Mouse (Mus musculus) forebrain, postnatal 0 days (tissue): ENCODE measurements around the gene Sox5. TPM values are rescaled to one million over a fixed set of nuclear protein-coding genes. Genes with fewer than 3 reads are reported as not detected.
A peak's percentile ranks its signal among the peaks of the same experiment; 100 is the strongest.

Experiments used
- ATAC-seq: fragments of 200-750 bp; cut with Nextera tagmentation; 2 replicates; pipeline ENCODE4 v1.8.0; 2017; ENCODE audit warnings: mild to moderate bottlenecking, moderate library complexity
- DNase-seq: peaks from one replicate; pipeline ENCODE4 v3.0.0-alpha.2; 2015
- H3K27ac ChIP-seq: fragments of 300-500 bp; sonication (generic); 2 replicates; pipeline ENCODE4 v1.5.1; 2014; ENCODE audit warnings: low read depth, mild to moderate bottlenecking, antibody characterized with exemption, low read length, moderate library complexity, mixed read lengths
- H3K27me3 ChIP-seq: fragments of 300-500 bp; sonication (generic); 2 replicates; pipeline ENCODE4 v1.6.1; 2014; ENCODE audit warnings: mild to moderate bottlenecking, low read length, mixed read lengths; ENCODE audit not compliant: insufficient read depth
- H3K36me3 ChIP-seq: fragments of 300-500 bp; sonication (generic); 2 replicates; pipeline ENCODE4 v1.6.1; 2014; ENCODE audit warnings: mild to moderate bottlenecking, moderate library complexity; ENCODE audit not compliant: insufficient read depth
- H3K4me1 ChIP-seq: fragments of 300-500 bp; sonication (generic); 2 replicates; pipeline ENCODE4 v1.6.1; 2014; ENCODE audit warnings: antibody characterized with exemption; ENCODE audit not compliant: insufficient read depth
- H3K4me2 ChIP-seq: fragments of 300-500 bp; sonication (generic); 2 replicates; pipeline ENCODE4 v1.6.1; 2014; ENCODE audit warnings: low read depth, mild to moderate bottlenecking, moderate library complexity
- H3K4me3 ChIP-seq: fragments of 300-500 bp; sonication (generic); 2 replicates; pipeline ENCODE4 v1.5.1; 2014; ENCODE audit warnings: low read depth, low read length, mixed read lengths
- H3K9ac ChIP-seq: fragments of 300-500 bp; sonication (generic); 2 replicates; pipeline ENCODE4 v1.6.1; 2014; ENCODE audit warnings: mild to moderate bottlenecking
- H3K9me3 ChIP-seq: fragments of 300-500 bp; sonication (generic); 2 replicates; pipeline ENCODE4 v1.6.1; 2016; ENCODE audit warnings: low read length
- CTCF ChIP-seq: sonication (generic); IDR thresholded peaks from 2 replicates; pipeline ENCODE4 v1.5.1; 2016; ENCODE audit warnings: antibody characterized with exemption, control low read depth, low read depth
- WGBS: fragments of 180-500 bp; shearing (Covaris S2); extraction: QIAGEN DNeasy Blood & Tissue Kit; methylation state at CpG from one replicate; pipeline ENCODE4 v1.1.7; 2014; 5-methylcytosine and 5-hydroxymethylcytosine counted together
- polyA plus RNA-seq: library from polyadenylated mRNA; unstranded; fragments of >200 nt; fragmentation: Nextera tagmentation; extraction: Ambion mirVana; gene quantifications from 2 replicates; pipeline ENCODE4 v1.2.1, GENCODE M21; 2015
- total RNA-seq: library from RNA; depleted of rRNA; stranded (reverse); fragments of >200 nt; gene quantifications from 2 replicates; pipeline ENCODE4 v1.2.3, GENCODE M21; 2014

Gene Sox5
- total and polyA plus RNA-seq, 2 experiments from 2014 or later, result 31.6 to 62.8 TPM

- Histone ChIP-seq H3K27ac (no peak overlapping the region), H3K4me2 (no peak overlapping the region), H3K4me3 (no peak overlapping the region), H3K4me1 (no peaks in the 10 kb centered on the region), H3K36me3 (no peaks in the 10 kb centered on the region), H3K9me3 (no peaks in the 10 kb centered on the region), H3K9ac (no peak overlapping the region), H3K27me3 (no peaks in the 10 kb centered on the region)
- DNase-seq (no peak), ATAC-seq (no peak)
- 94% methylated on average over 5 of the region's 5 CpGs for WGBS
- TF ChIP-seq CTCF, result peak; percentile 46
Measured at GRCm38 (mm10) chr6:144498177-144498576, 283.6 kb downstream of the Sox5 start.

GRCm38 (mm10) chr6:144491761-144492415 lies 289.9 kb downstream of the Sox5 start:
- Histone ChIP-seq H3K27ac (no peak overlapping the region), H3K36me3 (no peaks in the 10 kb centered on the region), H3K4me2 (no peak overlapping the region), H3K27me3 (no peaks in the 10 kb centered on the region), H3K9me3 (0 out of 2 replicates have a peak, but pooled peaks cover 3% of the 10 kb centered on the region), H3K4me1 (no peaks in the 10 kb centered on the region), H3K4me3 (no peak overlapping the region), H3K9ac (no peak overlapping the region)
- WGBS, result 83% methylated on average over 11 of the region's 11 CpGs
- ATAC-seq (no peak), DNase-seq (no peak)
- TF ChIP-seq CTCF, result no peak

- no peak for TF ChIP-seq CTCF
- 0 out of 2 replicates have a peak, but pooled peaks cover 4% of the 10 kb centered on the region for H3K9me3 ChIP-seq
- DNase-seq (no peak), ATAC-seq (no peak)
- no peak overlapping the region for H3K27ac ChIP-seq
- H3K9ac ChIP-seq, result no peak overlapping the region
- H3K36me3 ChIP-seq, result no peaks in the 10 kb centered on the region
- 97% methylated on average over 5 of the region's 5 CpGs for WGBS
- H3K27me3 ChIP-seq, result no peaks in the 10 kb centered on the region
- H3K4me3 ChIP-seq, result no peak overlapping the region
- no peaks in the 10 kb centered on the region for H3K4me1 ChIP-seq
- no peak overlapping the region for H3K4me2 ChIP-seq
Measured at GRCm38 (mm10) chr6:144490896-144491295, 290.9 kb downstream of the Sox5 start.

DNA sequence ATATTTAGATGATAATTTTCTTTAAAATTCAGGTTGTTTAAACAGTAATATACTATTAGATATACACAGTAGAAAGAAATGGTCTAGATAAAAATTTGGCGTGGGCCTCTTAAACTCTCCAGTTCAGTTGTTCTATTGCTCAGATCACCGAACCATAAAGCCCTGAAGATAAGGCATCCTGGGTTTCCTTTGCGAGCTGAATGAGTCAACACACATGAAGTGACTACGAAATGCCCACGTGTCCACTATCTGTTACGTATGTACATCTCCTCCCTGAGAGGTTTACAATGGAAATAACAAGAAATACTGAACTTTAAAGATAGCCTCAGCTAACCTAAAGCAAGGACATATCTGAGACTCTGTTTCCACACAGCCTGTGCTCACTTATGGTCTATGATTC lies 296.2 kb downstream of the Sox5 start:
- H3K9me3 ChIP-seq, result 0 out of 2 replicates have a peak, but pooled peaks cover 4% of the 10 kb centered on the region
- DNase-seq (no peak), ATAC-seq (no peak)
- peaks cover 2% of the 10 kb centered on the region; the same call in 1 of the 2 replicates for H3K4me1 ChIP-seq
- H3K27ac ChIP-seq, result no peak overlapping the region
- WGBS, result 96% methylated on average over 6 of the region's 6 CpGs
- no peak for TF ChIP-seq CTCF
- no peak overlapping the region for H3K4me3 ChIP-seq
- H3K36me3 ChIP-seq, result no peaks in the 10 kb centered on the region
- H3K4me2 ChIP-seq, result no peak overlapping the region
- H3K9ac ChIP-seq, result no peak overlapping the region
- no peaks in the 10 kb centered on the region for H3K27me3 ChIP-seq

- Histone ChIP-seq H3K4me1 (peaks cover 6% of the 10 kb centered on the region), H3K27ac (no peak overlapping the region), H3K9me3 (0 out of 2 replicates have a peak, but pooled peaks cover 4% of the 10 kb centered on the region), H3K9ac (no peak overlapping the region), H3K27me3 (no peaks in the 10 kb centered on the region), H3K36me3 (no peaks in the 10 kb centered on the region), H3K4me3 (no peak overlapping the region), H3K4me2 (no peak overlapping the region)
- no peak for TF ChIP-seq CTCF
- 90% methylated on average over 4 of the region's 4 CpGs for WGBS
- ATAC-seq (no peak), DNase-seq (no peak)
Measured at GRCm38 (mm10) chr6:144483166-144483565, 298.6 kb downstream of the Sox5 start.

DNA sequence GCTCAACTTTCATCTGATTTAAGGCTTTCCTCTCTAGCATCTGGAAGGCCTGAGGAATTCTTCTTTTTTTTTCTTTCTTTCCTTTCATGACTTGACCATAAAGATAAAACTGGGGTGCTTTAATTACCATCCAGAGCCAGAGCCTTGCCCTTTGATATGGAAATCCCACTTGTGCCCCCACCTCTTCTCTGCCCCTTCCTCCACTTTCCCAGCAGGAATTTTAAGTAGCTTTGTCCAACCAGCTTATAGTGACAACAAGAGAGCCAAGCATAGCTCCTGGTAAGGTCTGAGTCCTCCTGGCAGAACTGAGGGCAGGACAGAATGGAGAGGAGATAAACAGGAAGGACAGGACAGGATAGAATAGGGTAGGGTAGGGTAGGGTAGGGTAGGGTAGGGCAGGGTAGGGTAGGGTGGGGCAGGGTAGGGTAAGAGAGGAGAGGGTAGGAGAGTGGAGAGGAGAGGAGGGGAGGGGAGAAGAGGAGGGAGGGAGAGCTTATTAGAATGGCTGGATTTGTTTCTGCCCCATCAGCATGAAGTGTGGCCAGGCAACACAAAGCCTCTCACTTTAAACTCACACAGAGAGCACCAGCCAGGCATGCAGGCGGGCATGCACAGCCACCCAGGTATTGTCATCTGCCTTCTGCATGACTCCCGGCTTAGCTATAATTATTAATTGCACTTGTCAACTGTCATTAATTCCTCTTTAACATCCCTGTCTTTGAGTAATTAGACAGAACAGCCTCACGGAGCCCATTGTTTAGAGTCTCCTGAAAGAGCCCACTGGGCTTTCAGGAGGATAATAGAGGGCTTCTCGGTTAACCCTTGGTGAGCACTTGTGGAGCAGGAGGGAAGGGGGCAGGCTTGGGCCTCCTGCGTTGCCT lies 300.9 kb downstream of the Sox5 start:
- WGBS, result 9% methylated on average over 5 of the region's 5 CpGs
- Histone ChIP-seq H3K36me3 (no peaks in the 10 kb centered on the region), H3K9ac (no peak overlapping the region), H3K9me3 (no peaks in the 10 kb centered on the region), H3K4me3 (no peak overlapping the region), H3K27ac (no peak overlapping the region), H3K27me3 (no peaks in the 10 kb centered on the region), H3K4me2 (no peak overlapping the region), H3K4me1 (peaks cover 6% of the 10 kb centered on the region)
- DNase-seq (no peak), ATAC-seq (peak; percentile 50)
- no peak for TF ChIP-seq CTCF

GRCm38 (mm10) chr6:144479861-144480260 lies 301.9 kb downstream of the Sox5 start:
- TF ChIP-seq CTCF, result no peak
- no peak for ATAC-seq
- DNase-seq, result no peak
- H3K4me1 ChIP-seq, result peaks cover 6% of the 10 kb centered on the region
- WGBS, result 15% methylated on average over 4 of the region's 4 CpGs
- no peak overlapping the region for H3K27ac ChIP-seq
- H3K4me2 ChIP-seq, result no peak overlapping the region
- H3K4me3 ChIP-seq, result no peak overlapping the region
- H3K36me3 ChIP-seq, result no peaks in the 10 kb centered on the region
- no peak overlapping the region for H3K9ac ChIP-seq
- H3K9me3 ChIP-seq, result no peaks in the 10 kb centered on the region
- no peaks in the 10 kb centered on the region for H3K27me3 ChIP-seq
